Mouse (Mus musculus) neural tube, embryonic 13.5 days (tissue): Measurements from ENCODE around the gene Fam19a3. TPM values are rescaled to one million over a fixed set of nuclear protein-coding genes. Genes with fewer than 3 reads are reported as not detected.

Source experiments
- ATAC-seq: fragments of 200-750 bp; cut with Nextera tagmentation; 2 replicates; pipeline ENCODE4 v1.8.0; 2017; ENCODE audit warnings: low read depth, mild to moderate bottlenecking, moderate TSS enrichment, moderate library complexity
- H3K27ac ChIP-seq: fragments of 300-500 bp; sonication (generic); replicated peaks from 2 replicates; pipeline ENCODE4 v1.5.1; 2015; ENCODE audit warnings: moderate library complexity, mild to moderate bottlenecking, inconsistent platforms
- H3K27me3 ChIP-seq: fragments of 300-500 bp; sonication (generic); 2 replicates; pipeline ENCODE4 v1.6.1; 2015; ENCODE audit warnings: mild to moderate bottlenecking, inconsistent platforms
- H3K36me3 ChIP-seq: fragments of 300-500 bp; sonication (generic); 2 replicates; pipeline ENCODE4 v1.6.1; 2015; ENCODE audit warnings: mild to moderate bottlenecking, inconsistent platforms
- H3K4me1 ChIP-seq: fragments of 300-500 bp; sonication (generic); replicated peaks from 2 replicates; pipeline ENCODE4 v1.6.1; 2015; ENCODE audit warnings: inconsistent platforms
- H3K4me2 ChIP-seq: fragments of 300-500 bp; sonication (generic); 2 replicates; pipeline ENCODE4 v1.6.1; 2015; ENCODE audit warnings: inconsistent platforms, mild to moderate bottlenecking, moderate library complexity
- H3K4me3 ChIP-seq: fragments of 300-500 bp; sonication (generic); 2 replicates; pipeline ENCODE4 v1.5.1; 2015; ENCODE audit warnings: mild to moderate bottlenecking, inconsistent platforms
- H3K9ac ChIP-seq: fragments of 300-500 bp; sonication (generic); 2 replicates; pipeline ENCODE4 v1.6.1; 2015; ENCODE audit warnings: moderate library complexity, mild to moderate bottlenecking, inconsistent platforms
- H3K9me3 ChIP-seq: fragments of 300-500 bp; sonication (generic); 2 replicates; pipeline ENCODE4 v1.6.1; 2016; ENCODE audit warnings: inconsistent platforms
- WGBS: fragments of 180-500 bp; shearing (Covaris S2); methylation state at CpG from one replicate; pipeline ENCODE4 v1.1.7; 2015; 5-methylcytosine and 5-hydroxymethylcytosine counted together
- polyA plus RNA-seq: library from polyadenylated mRNA; unstranded; fragments of >200 nt; fragmentation: Nextera tagmentation; extraction: Ambion mirVana; gene quantifications from 2 replicates; pipeline ENCODE4 v1.2.1, GENCODE M21; 2015

Gene Fam19a3
- polyA plus RNA-seq, 1 experiment from 2014 or later = not detected

- H3K4me3 ChIP-seq = no peak overlapping the region
- ATAC-seq = no peak
- no peak overlapping the region for H3K27ac ChIP-seq
- H3K9me3 ChIP-seq = no peaks in the 10 kb centered on the region
- H3K4me2 ChIP-seq = no peak overlapping the region
- no peaks in the 10 kb centered on the region for H3K4me1 ChIP-seq
- peaks cover 9% of the 10 kb centered on the region; the same call in 1 of the 2 replicates for H3K36me3 ChIP-seq
- no peak overlapping the region for H3K9ac ChIP-seq
- WGBS = 85% methylated on average over 9 of the region's 9 CpGs
- no peaks in the 10 kb centered on the region for H3K27me3 ChIP-seq
These were observed 23.9 kb upstream of the Fam19a3 start for GRCm38 (mm10) chr3:104805539-104805938.

DNA sequence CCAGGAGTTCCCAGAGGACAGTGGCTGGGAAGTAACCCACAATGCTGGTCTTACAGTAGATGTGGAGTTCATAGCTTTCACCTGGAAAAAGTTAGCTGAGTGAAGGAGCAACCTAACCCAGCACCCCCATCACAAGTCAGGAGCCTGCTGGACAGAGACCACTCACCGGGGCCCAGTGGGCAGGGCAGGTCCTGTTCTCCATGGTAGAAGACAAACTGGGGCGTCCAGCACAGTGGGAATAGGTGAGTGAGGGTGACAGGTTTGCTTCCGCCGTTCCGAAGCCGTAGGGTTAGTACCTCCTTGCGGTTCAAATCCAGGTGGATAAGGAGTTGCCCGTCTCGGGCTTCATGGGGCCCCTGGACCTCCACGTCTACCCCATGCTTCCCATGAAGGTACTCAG is 22.7 kb upstream of the Fam19a3 start:
- no peaks in the 10 kb centered on the region for H3K9me3 ChIP-seq
- H3K9ac ChIP-seq = no peak overlapping the region
- H3K4me2 ChIP-seq = no peak overlapping the region
- no peak for ATAC-seq
- H3K27me3 ChIP-seq = no peaks in the 10 kb centered on the region
- H3K4me1 ChIP-seq = no peaks in the 10 kb centered on the region
- no peak overlapping the region for H3K4me3 ChIP-seq
- peaks cover 21% of the 10 kb centered on the region; the same call in 1 of the 2 replicates for H3K36me3 ChIP-seq
- H3K27ac ChIP-seq = no peak overlapping the region
- 94% methylated on average over 10 of the region's 10 CpGs for WGBS

GRCm38 (mm10) chr3:104801481-104801880 is 19.8 kb upstream of the Fam19a3 start:
- Histone ChIP-seq H3K27ac (no peak overlapping the region), H3K4me1 (no peaks in the 10 kb centered on the region), H3K9me3 (no peaks in the 10 kb centered on the region), H3K27me3 (no peaks in the 10 kb centered on the region), H3K9ac (no peak overlapping the region), H3K4me2 (no peak overlapping the region), H3K4me3 (no peak overlapping the region), H3K36me3 (peaks cover 29% of the 10 kb centered on the region; the same call in 1 of the 2 replicates)
- ATAC-seq = no peak
- 89% methylated on average over 6 of the region's 6 CpGs for WGBS

- H3K4me2 ChIP-seq = no peak overlapping the region
- no peaks in the 10 kb centered on the region for H3K9me3 ChIP-seq
- no peak overlapping the region for H3K4me3 ChIP-seq
- H3K27me3 ChIP-seq = no peaks in the 10 kb centered on the region
- no peak overlapping the region for H3K9ac ChIP-seq
- WGBS = 94% methylated on average over 11 of the region's 11 CpGs
- peaks cover 6% of the 10 kb centered on the region for H3K4me1 ChIP-seq
- no peak overlapping the region for H3K27ac ChIP-seq
- ATAC-seq = no peak
- peaks cover 34% of the 10 kb centered on the region; the same call in 1 of the 2 replicates for H3K36me3 ChIP-seq
These were observed 19.0 kb upstream of the Fam19a3 start for GRCm38 (mm10) chr3:104800681-104801080.

DNA sequence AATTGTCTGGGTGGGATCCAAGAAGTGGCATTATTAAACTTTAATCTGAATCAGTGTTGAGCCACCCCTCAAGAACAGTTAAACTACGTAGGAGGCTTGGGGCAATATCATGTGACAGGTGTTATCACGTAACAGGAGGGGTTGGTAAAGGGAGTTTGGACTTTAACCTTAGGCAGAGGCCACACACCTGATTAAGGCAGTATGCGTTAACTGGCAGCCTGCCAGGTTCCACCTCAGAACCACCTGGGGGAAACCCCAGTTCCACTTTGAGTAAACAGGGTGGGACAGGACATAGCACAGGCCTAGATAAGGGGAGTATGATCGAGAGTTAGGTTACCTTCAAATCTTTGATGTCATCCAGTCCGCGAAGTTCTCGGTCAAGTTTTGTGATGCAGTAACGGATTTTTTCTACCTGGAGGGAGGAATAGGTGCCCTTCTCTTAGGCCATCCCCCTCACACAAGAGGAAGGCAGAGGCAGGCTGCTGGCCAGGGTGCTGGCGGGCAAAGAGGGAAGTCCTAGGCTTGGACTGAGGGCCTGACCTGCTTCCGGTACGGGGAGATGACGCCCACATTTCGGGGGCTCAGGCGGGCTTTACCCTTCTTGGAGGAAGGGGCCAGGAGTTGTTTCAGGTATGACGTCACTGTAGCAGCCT is 14.9 kb upstream of the Fam19a3 start:
- WGBS = 87% methylated on average over 15 of the region's 15 CpGs
- Histone ChIP-seq H3K27ac (no peak overlapping the region), H3K4me2 (no peak overlapping the region), H3K27me3 (no peaks in the 10 kb centered on the region), H3K36me3 (peaks cover 39% of the 10 kb centered on the region; the same call in 1 of the 2 replicates), H3K4me3 (no peak overlapping the region), H3K4me1 (peaks cover 47% of the 10 kb centered on the region), H3K9ac (no peak overlapping the region), H3K9me3 (no peaks in the 10 kb centered on the region)
- ATAC-seq = no peak

DNA sequence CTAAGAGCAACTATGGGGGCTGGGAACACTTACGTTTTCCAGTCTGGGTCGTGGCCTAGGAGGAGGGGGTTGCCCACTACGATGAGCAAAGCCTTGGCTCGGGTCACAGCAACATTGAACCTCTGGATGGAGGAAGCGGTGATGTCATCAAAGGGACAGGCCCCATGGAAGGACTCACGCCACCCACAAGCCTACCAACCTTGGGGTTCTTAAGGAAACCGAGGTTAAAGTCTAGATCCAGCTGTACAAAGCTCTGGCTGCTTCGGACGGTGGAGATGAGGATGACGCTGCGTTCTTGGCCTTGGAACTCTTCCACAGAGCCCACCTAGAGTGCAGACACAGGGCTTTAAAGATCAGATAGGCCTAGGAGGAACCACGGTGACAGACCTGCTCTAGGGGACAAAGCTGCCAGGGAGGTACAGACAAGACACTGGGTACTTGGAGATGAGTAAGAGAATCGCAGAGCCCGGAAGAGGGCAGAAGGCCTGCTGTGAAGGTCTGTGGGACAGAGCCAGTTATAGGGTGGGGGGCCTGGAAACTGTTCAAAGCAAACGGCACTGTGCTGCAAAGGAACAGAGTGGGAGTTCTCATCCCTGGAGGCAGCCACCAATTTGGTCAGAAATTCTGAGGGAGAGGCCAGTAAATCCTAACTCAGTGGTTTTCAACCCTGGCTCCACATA is 14.2 kb upstream of the Fam19a3 start:
- Histone ChIP-seq H3K4me3 (no peak overlapping the region), H3K4me1 (peaks cover 54% of the 10 kb centered on the region), H3K9ac (no peak overlapping the region), H3K4me2 (no peak overlapping the region), H3K36me3 (peaks cover 33% of the 10 kb centered on the region; the same call in 1 of the 2 replicates), H3K9me3 (no peaks in the 10 kb centered on the region), H3K27me3 (no peaks in the 10 kb centered on the region), H3K27ac (peak overlapping the region; percentile 83; the same call in 1 of the 2 replicates)
- ATAC-seq = no peak
- 56% methylated on average over 15 of the region's 15 CpGs for WGBS

- Histone ChIP-seq H3K9me3 (no peaks in the 10 kb centered on the region), H3K27ac (peak overlapping the region; percentile 83), H3K36me3 (peaks cover 25% of the 10 kb centered on the region; the same call in 1 of the 2 replicates), H3K9ac (no peak overlapping the region), H3K4me2 (no peak overlapping the region), H3K4me1 (peaks cover 62% of the 10 kb centered on the region), H3K27me3 (peaks cover 1% of the 10 kb centered on the region; the same call in 1 of the 2 replicates), H3K4me3 (no peak overlapping the region)
- WGBS = 51% methylated on average over 12 of the region's 12 CpGs
- ATAC-seq = no peak
These were observed 13.4 kb upstream of the Fam19a3 start for GRCm38 (mm10) chr3:104794953-104795470.

DNA sequence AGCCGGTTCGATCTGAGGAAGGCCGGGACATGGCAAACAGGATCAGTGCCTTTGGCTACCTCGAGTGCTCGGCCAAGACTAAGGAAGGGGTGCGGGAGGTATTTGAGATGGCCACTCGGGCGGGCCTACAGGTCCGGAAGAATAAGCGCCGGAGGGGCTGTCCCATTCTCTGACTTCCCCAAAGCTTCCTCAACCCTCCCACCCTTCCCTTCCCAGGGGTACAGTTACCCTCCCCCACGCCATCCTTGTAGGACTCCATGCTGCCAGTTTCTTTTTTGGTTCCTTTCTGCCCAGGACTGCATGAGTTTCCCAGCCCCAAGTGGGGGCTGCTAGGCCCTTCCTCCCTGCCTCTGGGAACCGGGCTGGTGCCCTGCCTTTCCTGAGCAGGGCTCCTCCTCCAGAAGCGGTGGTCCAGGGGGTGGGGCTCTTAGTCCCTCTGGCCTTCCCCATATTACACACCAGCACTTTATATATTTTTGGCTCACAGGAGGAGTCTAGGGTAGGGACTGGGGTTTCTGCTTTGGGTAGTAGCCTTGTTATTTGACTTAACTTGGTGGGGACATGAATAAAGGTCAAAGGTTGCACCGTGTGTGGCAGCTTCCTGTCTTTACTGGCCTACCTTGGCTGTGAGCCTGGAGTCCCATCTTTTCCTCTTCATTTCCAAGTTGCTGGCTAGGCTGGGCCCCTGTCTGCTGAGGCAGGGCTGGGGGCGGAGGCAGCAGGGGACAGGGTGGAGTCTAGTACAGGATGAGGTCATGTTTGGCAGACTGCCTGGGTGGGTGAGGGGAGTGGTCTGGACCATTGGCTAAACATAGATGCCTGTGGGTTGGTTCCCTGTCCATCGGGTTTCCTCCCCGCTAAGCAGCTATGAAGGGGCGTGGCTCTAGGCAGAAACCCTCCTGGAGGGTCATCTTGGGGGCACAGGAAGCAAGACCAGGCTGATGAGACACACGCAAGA is 12.5 kb upstream of the Fam19a3 start:
- H3K36me3 ChIP-seq = 0 out of 2 replicates have a peak, but pooled peaks cover 18% of the 10 kb centered on the region
- peak; percentile 89 for ATAC-seq
- 54% methylated on average over 20 of the region's 20 CpGs for WGBS
- peak overlapping the region; percentile 83 for H3K27ac ChIP-seq
- no peaks in the 10 kb centered on the region for H3K9me3 ChIP-seq
- no peak overlapping the region for H3K4me3 ChIP-seq
- no peak overlapping the region for H3K9ac ChIP-seq
- peaks cover 71% of the 10 kb centered on the region for H3K4me1 ChIP-seq
- 0 out of 2 replicates have a peak overlapping the region, but pooled peaks have one; percentile 16 for H3K4me2 ChIP-seq
- H3K27me3 ChIP-seq = peaks cover 10% of the 10 kb centered on the region; the same call in 1 of the 2 replicates

DNA sequence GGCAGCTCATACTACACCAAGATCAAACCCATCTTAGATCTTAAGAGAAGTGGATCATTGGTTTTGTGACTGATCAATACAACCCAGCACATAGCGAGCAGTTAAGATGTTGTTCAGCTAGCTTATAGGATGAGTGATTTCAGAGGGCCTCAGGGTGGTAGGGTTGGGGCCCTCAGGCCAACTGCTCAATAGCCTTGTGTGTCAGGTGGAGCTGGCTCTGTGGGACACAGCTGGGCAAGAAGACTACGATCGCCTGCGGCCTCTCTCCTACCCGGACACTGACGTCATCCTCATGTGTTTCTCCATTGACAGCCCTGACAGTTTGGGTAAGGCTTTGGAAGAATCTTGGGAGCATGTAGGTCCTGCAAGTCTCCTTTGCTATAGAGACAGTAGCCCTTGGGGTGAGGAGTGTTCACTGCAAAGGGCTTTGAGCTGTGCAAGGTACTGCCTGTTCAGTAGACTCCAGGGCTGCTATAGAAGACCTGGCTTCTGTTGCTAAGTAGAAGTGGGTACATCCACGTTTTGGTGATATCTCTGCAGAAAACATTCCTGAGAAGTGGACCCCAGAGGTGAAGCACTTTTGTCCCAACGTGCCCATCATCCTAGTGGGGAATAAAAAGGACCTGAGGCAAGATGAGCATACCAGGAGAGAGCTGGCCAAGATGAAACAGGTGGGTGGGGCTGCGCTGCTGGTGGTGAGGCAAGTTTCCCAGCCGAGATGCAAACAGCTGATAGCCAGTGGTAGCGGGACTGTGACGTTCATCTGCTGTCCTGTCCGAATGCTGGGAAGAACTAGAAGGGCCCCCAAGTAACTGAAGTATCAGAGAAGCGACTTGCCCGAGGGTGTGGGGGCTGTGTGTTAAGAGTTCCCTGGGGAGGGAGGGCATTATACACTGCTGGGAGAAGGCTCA is 11.0 kb upstream of the Fam19a3 start:
- Histone ChIP-seq H3K4me3 (no peak overlapping the region), H3K9me3 (no peaks in the 10 kb centered on the region), H3K27me3 (peaks cover 11% of the 10 kb centered on the region; the same call in 1 of the 2 replicates), H3K27ac (0 out of 2 replicates have a peak overlapping the region, but pooled peaks have one; percentile 83), H3K9ac (no peak overlapping the region), H3K4me2 (no peak overlapping the region), H3K4me1 (peaks cover 81% of the 10 kb centered on the region), H3K36me3 (0 out of 2 replicates have a peak, but pooled peaks cover 18% of the 10 kb centered on the region)
- 74% methylated on average over 15 of the region's 15 CpGs for WGBS
- ATAC-seq = no peak

DNA sequence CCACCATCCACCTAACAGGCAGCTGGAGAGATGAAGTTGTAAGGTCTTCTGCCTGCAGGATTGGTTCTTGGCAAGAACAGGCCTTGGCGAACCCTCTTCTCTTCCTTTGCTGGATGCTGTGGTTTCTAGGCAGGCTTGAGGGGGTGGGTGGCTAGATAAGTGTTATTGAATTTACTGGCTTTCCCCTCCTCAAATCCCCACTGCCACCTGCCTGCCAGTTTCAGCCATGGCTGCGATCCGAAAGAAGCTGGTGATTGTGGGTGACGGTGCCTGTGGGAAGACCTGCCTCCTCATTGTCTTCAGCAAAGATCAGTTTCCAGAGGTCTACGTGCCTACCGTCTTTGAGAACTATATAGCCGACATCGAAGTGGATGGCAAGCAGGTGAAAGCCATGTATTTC is 10.0 kb upstream of the Fam19a3 start:
- Histone ChIP-seq H3K9me3 (no peaks in the 10 kb centered on the region), H3K4me1 (peaks cover 81% of the 10 kb centered on the region), H3K36me3 (0 out of 2 replicates have a peak, but pooled peaks cover 11% of the 10 kb centered on the region), H3K4me3 (no peak overlapping the region), H3K27me3 (peaks cover 11% of the 10 kb centered on the region; the same call in 1 of the 2 replicates), H3K4me2 (peak overlapping the region; percentile 86; the same call in 1 of the 2 replicates), H3K27ac (no peak overlapping the region), H3K9ac (no peak overlapping the region)
- ATAC-seq = no peak
- WGBS = 93% methylated on average over 8 of the region's 8 CpGs
